Comparison of ENCODE assay signal across 8 mouse cellular contexts in the genomic region with DNA sequence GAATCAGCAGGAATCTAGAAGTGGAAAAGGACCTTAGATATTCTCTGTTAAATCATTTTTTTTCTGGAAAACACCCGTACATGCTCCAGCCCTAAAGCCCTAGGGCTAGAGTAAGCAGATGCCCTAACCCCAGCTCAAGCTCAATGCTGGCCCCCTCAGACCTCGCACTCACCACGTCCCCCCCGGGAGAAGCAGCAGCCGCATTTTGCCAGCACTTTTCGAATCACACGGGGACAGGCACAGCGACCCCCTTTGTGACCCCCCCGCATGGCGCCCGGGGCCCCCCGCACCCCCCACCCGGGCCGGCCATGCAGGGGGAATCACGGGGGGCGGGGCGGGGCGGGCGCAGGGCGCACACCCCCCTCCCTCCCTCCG. TPM values are rescaled to one million over a fixed set of nuclear protein-coding genes. Genes with fewer than 3 reads are reported as not detected.
DNase-seq lines count a peak whose midpoint lies in the region; ATAC-seq and TF ChIP-seq lines count a peak whose summit lies in the region.

No protein-coding gene starts in this region.

- TF ChIP-seq CTCF in CH12.LX (conservative IDR thresholded peaks at IDR 0.05 in 1 of 2, IDR thresholded peaks at IDR 0.05 in 1 of 2; ENCODE audit: low read depth in 2 of 2, low read length in 2 of 2), result no peak
- no peak for TF ChIP-seq CTCF in forebrain, postnatal 0 days (IDR thresholded peaks at IDR 0.05; ENCODE audit: low read depth)
- TF ChIP-seq CTCF in liver, postnatal 0 days (IDR thresholded peaks at IDR 0.05; ENCODE audit: low read depth), result no peak

- DNase-seq in CH12.LX (ENCODE audit: extremely low read depth), result no peak
- no peak for DNase-seq in forebrain, postnatal 0 days
- no peak for DNase-seq in liver, postnatal 0 days
- DNase-seq in urinary bladder, postnatal 10 days (ENCODE audit: low spot score), result no peak
- no peak for DNase-seq in right cerebral cortex, postnatal 14 days

- peaks cover 65% of the 10 kb centered on the region for H3K4me1 ChIP-seq in erythroblast, embryonic 14.5 days (ENCODE audit: control insufficient read depth)
- peaks cover 0 to 20% of the 10 kb centered on the region in 2 experiments; a peak in 1 of 4 replicates for H3K4me1 ChIP-seq in CH12.LX (ENCODE audit: control insufficient read depth in 1 of 2, insufficient read depth in 2 of 2)
- peaks cover 15% of the 10 kb centered on the region; the same call in 1 of the 2 replicates for H3K4me1 ChIP-seq in forebrain, postnatal 0 days (ENCODE audit: insufficient read depth)
- peaks cover 31% of the 10 kb centered on the region for H3K4me1 ChIP-seq in liver, postnatal 0 days (ENCODE audit: insufficient read depth)

- no peak for TF ChIP-seq POLR2A in CH12.LX (IDR thresholded peaks at IDR 0.05; ENCODE audit: low read depth, low read length)

- H3K9ac ChIP-seq in CH12.LX (ENCODE audit: insufficient read depth, low read depth), result peak overlapping the region; percentile 79
- H3K9ac ChIP-seq in forebrain, postnatal 0 days, result peak overlapping the region; percentile 80
- peak overlapping the region; percentile 63 for H3K9ac ChIP-seq in liver, postnatal 0 days (replicated peaks)

- TF ChIP-seq EP300 in CH12.LX (IDR thresholded peaks at IDR 0.05; ENCODE audit: low read length), result no peak
- no peak for TF ChIP-seq EP300 in liver, postnatal 0 days (IDR thresholded peaks at IDR 0.05; ENCODE audit: low read depth)

- peak overlapping the region; percentile 72 for H3K4me3 ChIP-seq in erythroblast, embryonic 14.5 days (replicated peaks)
- peak overlapping the region; percentile 45 to 76 (median 68) for H3K4me3 ChIP-seq in CH12.LX (replicated peaks in 1 of 3; ENCODE audit: low read depth in 2 of 3, low read length in 2 of 3, poor library complexity in 1 of 3)
- peak overlapping the region; percentile 64 for H3K4me3 ChIP-seq in forebrain, postnatal 0 days (ENCODE audit: low read depth, low read length)
- H3K4me3 ChIP-seq in liver, postnatal 0 days (ENCODE audit: low read depth, low read length), result peak overlapping the region; percentile 60

- dilution Hi-C loops in CH12.LX (cut with MboI; ENCODE audit: extremely low pct_ligation_motif_present, extremely low pct_unique_long_range_greater_than_20kb, low sequenced_read_pairs), result no loop called here

- H3K9me3 ChIP-seq in erythroblast, embryonic 14.5 days (ENCODE audit: control insufficient read depth, low read length), result peaks cover 6% of the 10 kb centered on the region; the same call in 1 of the 2 replicates
- peaks cover 7% of the 10 kb centered on the region for H3K9me3 ChIP-seq in CH12.LX (replicated peaks; ENCODE audit: low read length)
- no peaks in the 10 kb centered on the region for H3K9me3 ChIP-seq in forebrain, postnatal 0 days (ENCODE audit: low read length)
- H3K9me3 ChIP-seq in liver, postnatal 0 days (ENCODE audit: low read length), result no peaks in the 10 kb centered on the region; the same call in 1 of the 2 replicates

- peaks cover 19% of the 10 kb centered on the region for H3K36me3 ChIP-seq in erythroblast, embryonic 14.5 days (ENCODE audit: control insufficient read depth)
- H3K36me3 ChIP-seq in CH12.LX (replicated peaks in 1 of 2; ENCODE audit: control insufficient read depth in 1 of 2, insufficient read depth in 1 of 2, low read length in 1 of 2), result peaks cover 18 to 60% of the 10 kb centered on the region in 2 experiments
- H3K36me3 ChIP-seq in forebrain, postnatal 0 days (ENCODE audit: insufficient read depth), result peaks cover 27% of the 10 kb centered on the region
- H3K36me3 ChIP-seq in liver, postnatal 0 days (replicated peaks; ENCODE audit: insufficient read depth, low read length), result no peaks in the 10 kb centered on the region

- peak overlapping the region; percentile 79 for H3K4me2 ChIP-seq in CH12.LX (ENCODE audit: insufficient read depth, low read depth, poor library complexity, severe bottlenecking)
- H3K4me2 ChIP-seq in forebrain, postnatal 0 days (ENCODE audit: low read depth), result peak overlapping the region; percentile 99
- H3K4me2 ChIP-seq in liver, postnatal 0 days (ENCODE audit: low read depth, low read length), result peak overlapping the region; percentile 90

- H3K27ac ChIP-seq in CH12.LX (ENCODE audit: insufficient read depth, low read depth), result no peak overlapping the region
- H3K27ac ChIP-seq in forebrain, postnatal 0 days (ENCODE audit: low read depth, low read length), result peak overlapping the region; percentile 70
- no peak overlapping the region for H3K27ac ChIP-seq in liver, postnatal 0 days (ENCODE audit: low read depth)

- peaks cover 3% of the 10 kb centered on the region; the same call in 1 of the 2 replicates for H3K27me3 ChIP-seq in erythroblast, embryonic 14.5 days (ENCODE audit: control insufficient read depth)
- H3K27me3 ChIP-seq in CH12.LX (replicated peaks), result no peaks in the 10 kb centered on the region
- H3K27me3 ChIP-seq in forebrain, postnatal 0 days (ENCODE audit: insufficient read depth, low read length), result no peaks in the 10 kb centered on the region
- peaks cover 53% of the 10 kb centered on the region for H3K27me3 ChIP-seq in liver, postnatal 0 days (ENCODE audit: insufficient read depth, low read length)

- TF ChIP-seq RAD21 in CH12.LX (IDR thresholded peaks at IDR 0.05; ENCODE audit: low read depth, low read length), result no peak

- 4% methylated on average over 14 of the region's 21 CpGs for WGBS in forebrain, postnatal 0 days
- WGBS in liver, postnatal 0 days (ENCODE audit: insufficient replicate concordance), result 3% methylated on average over 20 of the region's 21 CpGs

- no peaks in the 10 kb centered on the region for H3K79me2 ChIP-seq in CH12.LX (replicated peaks; ENCODE audit: control insufficient read depth, extremely low read depth, insufficient read depth, poor library complexity, severe bottlenecking)

- in situ Hi-C loops in CH12.LX (cut with MboI; ENCODE audit: low pct_ligation_motif_present, low pct_unique_long_range_greater_than_20kb, low sequenced_read_pairs), result no loop called here

- no peak for ATAC-seq in erythroblast, adult 5-6 weeks (replicated peaks; ENCODE audit: low FRiP score, poor library complexity, severe bottlenecking)
- ATAC-seq in forebrain, postnatal 0 days, result no peak
- ATAC-seq in liver, postnatal 0 days, result no peak
- ATAC-seq in megakaryocyte progenitor cell, adult 5-6 weeks (replicated peaks; ENCODE audit: poor library complexity), result no peak

RNA-seq across cellular contexts. Expression of a gene that starts 1.8 kb away (rescaled TPM):
- 0.47 and 0.52 TPM in 2 replicates for polyA plus RNA-seq in erythroblast, embryonic 14.5 days (2012)
- 0.84 and 1.7 TPM in 2 replicates for total RNA-seq in erythroblast, adult 5-6 weeks (2015; ENCODE audit: low replicate concordance)
- total RNA-seq in erythroblast, adult 5-6 weeks (2017; ENCODE audit: low replicate concordance), result 2.2 and 2.7 TPM in 2 replicates
- 8.6 and 8.7 TPM in 2 replicates for total RNA-seq in CH12.LX (2012; rRNA removed)
- total RNA-seq in CH12.LX (2014; rRNA removed), result 3.3 and 4.0 TPM in 2 replicates
- polyA plus RNA-seq in CH12.LX (2012; ENCODE audit: insufficient read length, low read depth), result 8.3 and 11.1 TPM in 2 replicates
- total RNA-seq in forebrain, postnatal 0 days (2014; rRNA removed), result 45.4 and 61.3 TPM in 2 replicates
- polyA plus RNA-seq in forebrain, postnatal 0 days (2015; fragmentation: Nextera tagmentation; extraction: Ambion mirVana), result 14.8 and 16.9 TPM in 2 replicates
- 1.9 and 2.6 TPM in 2 replicates for polyA plus RNA-seq in liver, postnatal 0 days (2015; fragmentation: Nextera tagmentation; extraction: Ambion mirVana)
- 1.7 and 3.1 TPM in 2 replicates for total RNA-seq in megakaryocyte progenitor cell, adult 5-6 weeks (2015)
- total RNA-seq in megakaryocyte progenitor cell, adult 5-6 weeks (2017), result 3.0 and 5.3 TPM in 2 replicates

RNA-seq across cellular contexts. Expression of a gene that starts 7.5 kb away (rescaled TPM):
- polyA plus RNA-seq in erythroblast, embryonic 14.5 days (2012), result 11.1 and 11.5 TPM in 2 replicates
- total RNA-seq in erythroblast, adult 5-6 weeks (2015; ENCODE audit: low replicate concordance), result 10.4 and 18.0 TPM in 2 replicates
- 8.4 and 9.4 TPM in 2 replicates for total RNA-seq in erythroblast, adult 5-6 weeks (2017; ENCODE audit: low replicate concordance)
- total RNA-seq in CH12.LX (2012; rRNA removed), result 26.9 and 27.6 TPM in 2 replicates
- total RNA-seq in CH12.LX (2014; rRNA removed), result 18.9 and 19.2 TPM in 2 replicates
- 51.2 and 54.4 TPM in 2 replicates for polyA plus RNA-seq in CH12.LX (2012; ENCODE audit: insufficient read length, low read depth)
- total RNA-seq in forebrain, postnatal 0 days (2014; rRNA removed), result 198 and 245 TPM in 2 replicates
- polyA plus RNA-seq in forebrain, postnatal 0 days (2015; fragmentation: Nextera tagmentation; extraction: Ambion mirVana), result 175 and 178 TPM in 2 replicates
- polyA plus RNA-seq in liver, postnatal 0 days (2015; fragmentation: Nextera tagmentation; extraction: Ambion mirVana), result 8.8 and 8.9 TPM in 2 replicates
- 23.8 and 28.0 TPM in 2 replicates for total RNA-seq in megakaryocyte progenitor cell, adult 5-6 weeks (2015)
- 18.0 and 19.3 TPM in 2 replicates for total RNA-seq in megakaryocyte progenitor cell, adult 5-6 weeks (2017)

RNA-seq across cellular contexts. Expression of a gene that starts 7.6 kb away (rescaled TPM):
- not detected in 2 replicates for polyA plus RNA-seq in erythroblast, embryonic 14.5 days (2012)
- not detected in 2 replicates for total RNA-seq in erythroblast, adult 5-6 weeks (2015; ENCODE audit: low replicate concordance)
- 0.28 TPM in 1 of 2 replicates, not detected in the other for total RNA-seq in erythroblast, adult 5-6 weeks (2017; ENCODE audit: low replicate concordance)
- total RNA-seq in CH12.LX (2012; rRNA removed), result 1.2 and 1.7 TPM in 2 replicates
- total RNA-seq in CH12.LX (2014; rRNA removed), result 0.05 TPM in 2 replicates
- 0.16 and 0.44 TPM in 2 replicates for polyA plus RNA-seq in CH12.LX (2012; ENCODE audit: insufficient read length, low read depth)
- 0.10 TPM in 1 of 2 replicates, not detected in the other for total RNA-seq in forebrain, postnatal 0 days (2014; rRNA removed)
- polyA plus RNA-seq in forebrain, postnatal 0 days (2015; fragmentation: Nextera tagmentation; extraction: Ambion mirVana), result 0.80 and 1.1 TPM in 2 replicates
- polyA plus RNA-seq in liver, postnatal 0 days (2015; fragmentation: Nextera tagmentation; extraction: Ambion mirVana), result 2.0 TPM in 2 replicates
- total RNA-seq in megakaryocyte progenitor cell, adult 5-6 weeks (2015), result not detected in 2 replicates
- total RNA-seq in megakaryocyte progenitor cell, adult 5-6 weeks (2017), result 0.84 and 0.87 TPM in 2 replicates

RNA-seq across cellular contexts. Expression of a gene that starts 23.0 kb away (rescaled TPM):
- polyA plus RNA-seq in erythroblast, embryonic 14.5 days (2012), result 0.56 and 1.0 TPM in 2 replicates
- total RNA-seq in erythroblast, adult 5-6 weeks (2015; ENCODE audit: low replicate concordance), result 33.0 and 34.3 TPM in 2 replicates
- 8.1 and 17.6 TPM in 2 replicates for total RNA-seq in erythroblast, adult 5-6 weeks (2017; ENCODE audit: low replicate concordance)
- total RNA-seq in CH12.LX (2012; rRNA removed) (15.5 and 17.5 TPM in 2 replicates), CH12.LX (2014; rRNA removed) (0.74 and 0.98 TPM in 2 replicates)
- polyA plus RNA-seq in CH12.LX (2012; ENCODE audit: insufficient read length, low read depth), result 1.9 and 2.3 TPM in 2 replicates
- total RNA-seq in forebrain, postnatal 0 days (2014; rRNA removed), result 87.9 and 94.4 TPM in 2 replicates
- 87.3 and 87.8 TPM in 2 replicates for polyA plus RNA-seq in forebrain, postnatal 0 days (2015; fragmentation: Nextera tagmentation; extraction: Ambion mirVana)
- polyA plus RNA-seq in liver, postnatal 0 days (2015; fragmentation: Nextera tagmentation; extraction: Ambion mirVana), result 27.2 and 32.2 TPM in 2 replicates
- 212 and 219 TPM in 2 replicates for total RNA-seq in megakaryocyte progenitor cell, adult 5-6 weeks (2015)
- 122 and 139 TPM in 2 replicates for total RNA-seq in megakaryocyte progenitor cell, adult 5-6 weeks (2017)

RNA-seq across cellular contexts. Expression of a gene that starts 23.3 kb away (rescaled TPM):
- 9.5 and 10.2 TPM in 2 replicates for polyA plus RNA-seq in erythroblast, embryonic 14.5 days (2012)
- total RNA-seq in erythroblast, adult 5-6 weeks (2015; ENCODE audit: low replicate concordance), result 11.3 and 13.3 TPM in 2 replicates
- total RNA-seq in erythroblast, adult 5-6 weeks (2017; ENCODE audit: low replicate concordance), result 19.6 and 25.6 TPM in 2 replicates
- total RNA-seq in CH12.LX (2012; rRNA removed), result 22.7 TPM in 2 replicates
- total RNA-seq in CH12.LX (2014; rRNA removed), result 12.5 and 13.3 TPM in 2 replicates
- 23.3 and 24.7 TPM in 2 replicates for polyA plus RNA-seq in CH12.LX (2012; ENCODE audit: insufficient read length, low read depth)
- total RNA-seq in forebrain, postnatal 0 days (2014; rRNA removed), result 21.5 and 23.3 TPM in 2 replicates
- polyA plus RNA-seq in forebrain, postnatal 0 days (2015; fragmentation: Nextera tagmentation; extraction: Ambion mirVana), result 17.8 and 20.1 TPM in 2 replicates
- 14.7 and 17.7 TPM in 2 replicates for polyA plus RNA-seq in liver, postnatal 0 days (2015; fragmentation: Nextera tagmentation; extraction: Ambion mirVana)
- total RNA-seq in megakaryocyte progenitor cell, adult 5-6 weeks (2015), result 9.7 and 11.2 TPM in 2 replicates
- total RNA-seq in megakaryocyte progenitor cell, adult 5-6 weeks (2017), result 11.4 and 12.1 TPM in 2 replicates
